ENCODE assay signal across 13 mouse cellular contexts in the genomic region with DNA sequence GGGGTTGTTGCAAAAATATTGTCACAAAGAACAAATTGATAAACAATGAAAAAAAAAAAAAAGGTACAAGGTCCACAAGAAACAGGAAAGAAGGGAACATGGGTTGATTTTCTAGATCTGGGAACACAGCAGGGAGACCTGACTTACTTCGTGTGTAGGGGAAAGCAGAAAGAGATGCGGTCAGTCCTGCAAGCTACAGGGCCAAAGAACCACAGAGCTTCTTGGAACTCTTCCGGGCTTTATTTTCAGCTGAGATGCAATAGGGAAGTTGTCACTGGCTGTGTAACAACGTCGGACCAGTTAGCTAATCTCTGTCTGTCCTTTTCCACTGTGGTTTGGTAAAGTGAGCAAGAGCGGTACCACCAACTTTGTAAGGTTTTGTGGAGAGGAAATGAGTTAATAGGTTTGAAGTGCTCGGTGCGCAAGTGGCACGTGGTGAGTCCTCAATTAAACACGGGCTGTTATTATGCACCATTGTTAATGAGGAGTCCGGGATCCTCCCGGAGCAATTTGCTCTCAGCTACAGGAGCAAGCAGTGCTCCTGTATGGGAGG. TPM values are rescaled to one million over a fixed set of nuclear protein-coding genes. Genes with fewer than 3 reads are reported as not detected.
DNase-seq lines count a peak whose midpoint lies in the region; ATAC-seq and TF ChIP-seq lines count a peak whose summit lies in the region.
"Had no signal": no experiment of that assay in that cellular context is flagged by ENCODE, and none has a peak within 500 bp of the region (broad histone marks: within the 10 kb centered on the region; RNA-seq: fewer than 3 reads in every experiment).

No protein-coding gene starts in this region.

- no peaks in the 10 kb centered on the region for H3K9me3 ChIP-seq in heart, embryonic 12.5 days (replicated peaks)
- no peaks in the 10 kb centered on the region for H3K9me3 ChIP-seq in hindbrain, embryonic 16.5 days (ENCODE audit: control insufficient read depth, low read length)
- H3K9me3 ChIP-seq: neural tube, embryonic 13.5 days had no signal

- DNase-seq in heart, adult 11 months = peak; percentile 94
- DNase-seq in thymus, adult 2 months = peak; percentile 28
- no peak for DNase-seq in thymus, postnatal 10 days (ENCODE audit: low spot score in 2 of 2)
- peak; percentile 67 for DNase-seq in lung, postnatal 36 days
- peak; percentile 37 for DNase-seq in thymus, postnatal 4 days
- no peak for DNase-seq in embryo, embryonic 10 days (ENCODE audit: low spot score)
- DNase-seq: cerebellum, adult 8-10 months; kidney, adult 8-10 months; right cerebral cortex, postnatal 4 days had no signal

- ATAC-seq in heart, embryonic 12.5 days (ENCODE audit: insufficient number of reproducible peaks, low FRiP score) = no peak
- ATAC-seq in hindbrain, embryonic 16.5 days = no peak

- no peak overlapping the region for H3K4me2 ChIP-seq in heart, embryonic 12.5 days
- H3K4me2 ChIP-seq in hindbrain, embryonic 16.5 days (ENCODE audit: low read length) = no peak overlapping the region

- TF ChIP-seq POLR2A in thymus, adult 2 months (IDR thresholded peaks at IDR 0.05; ENCODE audit: control insufficient read depth, extremely low read depth, insufficient read depth, low read length, poor library complexity) = no peak

- H3K4me1 ChIP-seq in heart, embryonic 12.5 days (replicated peaks) = peaks cover 40% of the 10 kb centered on the region
- H3K4me1 ChIP-seq in thymus, adult 2 months (replicated peaks; ENCODE audit: control insufficient read depth, insufficient read depth, low read length) = peaks cover 65% of the 10 kb centered on the region
- H3K4me1 ChIP-seq in hindbrain, embryonic 16.5 days (ENCODE audit: control insufficient read depth, insufficient read depth, low read depth, low read length) = peaks cover 32% of the 10 kb centered on the region

- TF ChIP-seq CTCF in thymus, adult 2 months (IDR thresholded peaks at IDR 0.05; ENCODE audit: borderline replicate concordance, control insufficient read depth, extremely low read depth, insufficient read depth, low read length, poor library complexity) = no peak

- H3K27ac ChIP-seq in heart, embryonic 12.5 days (ENCODE audit: poor library complexity, severe bottlenecking) = no peak overlapping the region
- peak overlapping the region; percentile 84 for H3K27ac ChIP-seq in thymus, adult 2 months (ENCODE audit: control insufficient read depth, insufficient read depth, low read length)
- no peak overlapping the region for H3K27ac ChIP-seq in hindbrain, embryonic 16.5 days (ENCODE audit: low read depth, low read length)

- 70% methylated on average over 12 of the region's 12 CpGs for WGBS in heart, embryonic 12.5 days
- 7% methylated on average over 12 of the region's 12 CpGs for WGBS in thymus, adult 2 months
- WGBS in hindbrain, embryonic 16.5 days = 70% methylated on average over 12 of the region's 12 CpGs

- H3K4me3 ChIP-seq in heart, embryonic 12.5 days = no peak overlapping the region
- no peak overlapping the region for H3K4me3 ChIP-seq in thymus, adult 2 months (ENCODE audit: control insufficient read depth, insufficient read depth, low read length)
- no peak overlapping the region for H3K4me3 ChIP-seq in hindbrain, embryonic 16.5 days (ENCODE audit: low read length)

- peaks cover 5% of the 10 kb centered on the region; the same call in 1 of the 2 replicates for H3K36me3 ChIP-seq in heart, embryonic 12.5 days
- H3K36me3 ChIP-seq in thymus, adult 2 months (ENCODE audit: control insufficient read depth, insufficient read depth, low read length) = no peaks in the 10 kb centered on the region; the same call in 1 of the 2 replicates
- no peaks in the 10 kb centered on the region for H3K36me3 ChIP-seq in hindbrain, embryonic 16.5 days (ENCODE audit: control insufficient read depth, insufficient read depth, low read length)

- H3K9ac ChIP-seq in heart, embryonic 12.5 days = no peak overlapping the region
- no peak overlapping the region for H3K9ac ChIP-seq in hindbrain, embryonic 16.5 days (ENCODE audit: low read depth, low read length)
- H3K9ac ChIP-seq: neural tube, embryonic 13.5 days had no signal

- peaks cover 2% of the 10 kb centered on the region; the same call in 1 of the 2 replicates for H3K27me3 ChIP-seq in heart, embryonic 12.5 days (replicated peaks)
- no peaks in the 10 kb centered on the region for H3K27me3 ChIP-seq in thymus, adult 2 months (ENCODE audit: control insufficient read depth, insufficient read depth, low read length)
- H3K27me3 ChIP-seq in hindbrain, embryonic 16.5 days (replicated peaks; ENCODE audit: control insufficient read depth, insufficient read depth, low read length) = no peaks in the 10 kb centered on the region
- H3K27me3 ChIP-seq: neural tube, embryonic 13.5 days had no signal

RNA-seq across cellular contexts. Expression of a gene that starts 6.8 kb away (rescaled TPM):
- 16.4 TPM in 2 replicates for polyA plus RNA-seq in heart, embryonic 12.5 days (2016; fragmentation: Nextera tagmentation; extraction: Ambion mirVana)
- polyA plus RNA-seq in thymus, adult 2 months (2012; rRNA removed) = 245 and 301 TPM in 2 replicates
- 49.0 and 58.4 TPM in 2 replicates for polyA plus RNA-seq in hindbrain, embryonic 16.5 days (2015; fragmentation: Nextera tagmentation; extraction: Ambion mirVana)

RNA-seq across cellular contexts. Expression of a gene that starts 26.1 kb away (rescaled TPM):
- not detected in 2 replicates for polyA plus RNA-seq in heart, embryonic 12.5 days (2016; fragmentation: Nextera tagmentation; extraction: Ambion mirVana)
- polyA plus RNA-seq in thymus, adult 2 months (2012; rRNA removed) = 0.20 and 0.26 TPM in 2 replicates
- polyA plus RNA-seq in hindbrain, embryonic 16.5 days (2015; fragmentation: Nextera tagmentation; extraction: Ambion mirVana) = not detected in 2 replicates
- polyA plus RNA-seq: limb, embryonic 14.5 days; neural tube, embryonic 13.5 days had no signal

RNA-seq across cellular contexts. Expression of a gene that starts 36.9 kb away (rescaled TPM):
- polyA plus RNA-seq in heart, embryonic 12.5 days (2016; fragmentation: Nextera tagmentation; extraction: Ambion mirVana) = not detected in 2 replicates
- polyA plus RNA-seq in thymus, adult 2 months (2012; rRNA removed) = 1.1 and 2.5 TPM in 2 replicates
- polyA plus RNA-seq in hindbrain, embryonic 16.5 days (2015; fragmentation: Nextera tagmentation; extraction: Ambion mirVana) = not detected in 2 replicates
- polyA plus RNA-seq: limb, embryonic 14.5 days; neural tube, embryonic 13.5 days had no signal

RNA-seq across cellular contexts. Expression of a gene that starts 40.5 kb away (rescaled TPM):
- not detected in 2 replicates for polyA plus RNA-seq in heart, embryonic 12.5 days (2016; fragmentation: Nextera tagmentation; extraction: Ambion mirVana)
- polyA plus RNA-seq in thymus, adult 2 months (2012; rRNA removed) = 0.04 and 0.34 TPM in 2 replicates
- 0.18 and 0.49 TPM in 2 replicates for polyA plus RNA-seq in hindbrain, embryonic 16.5 days (2015; fragmentation: Nextera tagmentation; extraction: Ambion mirVana)
- polyA plus RNA-seq: limb, embryonic 14.5 days; neural tube, embryonic 13.5 days had no signal

RNA-seq across cellular contexts. Expression of a gene that starts 41.1 kb away (rescaled TPM):
- polyA plus RNA-seq in heart, embryonic 12.5 days (2016; fragmentation: Nextera tagmentation; extraction: Ambion mirVana) = not detected in 2 replicates
- 0.15 and 0.24 TPM in 2 replicates for polyA plus RNA-seq in thymus, adult 2 months (2012; rRNA removed)
- polyA plus RNA-seq in hindbrain, embryonic 16.5 days (2015; fragmentation: Nextera tagmentation; extraction: Ambion mirVana) = 0.13 and 0.26 TPM in 2 replicates

Comparison
In these comparisons a context has a peak if more than half of its experiments do, and no peak if none do; other contexts are left out.
1. DNase-seq: peak in heart, adult 11 months (single experiment), thymus, adult 2 months (single experiment), lung, postnatal 36 days (single experiment) and thymus, postnatal 4 days (single experiment); none in thymus, postnatal 10 days (0 of 2) and embryo, embryonic 10 days (single experiment).